Mouse (Mus musculus): ENCODE measurements around the gene Ado.
A peak's percentile ranks its signal among the peaks of the same experiment; 100 is the strongest.

Ado gene

DNA sequence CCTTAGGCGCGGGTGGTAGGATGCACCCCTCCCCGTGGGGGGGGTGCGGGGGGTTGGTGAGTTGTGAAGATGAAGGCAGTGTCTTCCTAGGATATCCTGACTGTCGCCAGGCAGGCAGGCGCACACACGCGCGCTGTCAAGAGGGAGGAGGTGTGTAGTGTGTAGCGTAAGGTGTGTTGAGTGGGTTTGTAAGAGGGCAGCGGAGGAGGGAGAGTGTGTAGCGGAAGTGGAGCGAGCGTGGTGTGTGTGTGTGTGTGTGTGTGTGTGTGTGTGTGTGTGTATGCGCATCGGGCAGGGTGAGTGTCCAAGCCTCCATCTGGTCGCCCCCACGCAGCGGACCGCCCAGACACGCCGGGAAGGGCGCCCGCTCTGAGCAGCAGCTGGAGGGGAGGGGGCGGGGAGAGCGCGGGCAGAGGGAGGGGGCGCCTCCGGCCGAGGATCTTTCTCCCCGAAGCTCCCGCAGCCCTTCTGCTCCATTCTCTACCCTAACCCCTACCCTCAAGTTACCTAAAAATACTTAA lies 12.1 kb downstream of the Ado start:
- DNase-seq (ENCODE audit: low spot score): peak; percentile 35

- peak; percentile 78 for DNase-seq (ENCODE audit: low spot score)
Measured at GRCm38 (mm10) chr10:67535972-67536371, 12.8 kb downstream of the Ado start.

GRCm38 (mm10) chr10:67535256-67535655 lies 13.5 kb downstream of the Ado start, which contains the start of gene Egr2:
Gene Egr2, plus strand, starts transcription at chr10:67535475.
- DNase-seq (ENCODE audit: low spot score): no peak

- DNase-seq (ENCODE audit: low spot score): no peak
Measured at GRCm38 (mm10) chr10:67529769-67530168, 19.0 kb downstream of the Ado start.

GRCm38 (mm10) chr10:67526435-67526834 lies 22.3 kb downstream of the Ado start:
- DNase-seq (ENCODE audit: low spot score): no peak

- DNase-seq (ENCODE audit: low spot score): no peak
Measured at GRCm38 (mm10) chr10:67524694-67525093, 24.1 kb downstream of the Ado start.

DNA sequence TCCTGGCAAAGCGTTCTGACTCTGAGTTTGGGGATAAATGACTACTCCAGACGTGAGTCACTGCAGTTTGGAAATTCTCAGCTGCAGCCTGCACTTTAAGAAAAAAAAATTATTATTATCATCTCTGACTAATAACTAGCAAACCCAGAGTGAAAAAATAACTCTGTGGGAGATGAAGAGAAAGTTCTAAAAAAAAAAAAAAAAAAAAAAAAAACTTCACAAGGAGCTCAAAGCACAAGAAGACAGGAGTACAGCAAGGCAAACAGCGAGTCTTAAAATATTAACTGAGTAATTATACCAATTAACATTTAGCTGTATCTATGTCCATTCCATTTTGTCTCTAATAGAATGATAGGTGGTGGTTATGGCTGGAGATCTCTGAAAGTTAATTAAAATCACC lies 24.6 kb downstream of the Ado start:
- no peak for DNase-seq (ENCODE audit: low spot score)

DNA sequence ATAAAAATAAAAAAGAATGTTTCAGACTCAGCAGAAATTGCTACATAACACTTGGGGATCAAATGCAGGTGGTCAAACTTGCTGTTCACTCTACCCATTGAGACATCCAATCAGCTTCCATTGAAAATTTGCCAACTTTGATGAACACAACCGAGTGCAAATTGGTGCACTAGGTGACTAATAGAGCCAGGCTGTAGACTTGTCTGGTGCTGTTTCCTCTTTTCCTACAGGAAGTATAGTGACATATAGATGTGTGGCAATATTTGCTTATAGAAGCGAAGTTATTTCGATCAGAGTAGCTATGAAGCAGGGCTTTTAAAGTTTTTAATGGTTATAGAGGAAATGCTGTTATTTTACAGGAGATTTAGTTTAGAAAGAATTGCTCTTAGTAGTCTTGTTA lies 30.0 kb downstream of the Ado start:
- no peak for DNase-seq (ENCODE audit: low spot score)

GRCm38 (mm10) chr10:67512871-67513270 lies 35.9 kb downstream of the Ado start:
- DNase-seq (ENCODE audit: low spot score): no peak

DNA sequence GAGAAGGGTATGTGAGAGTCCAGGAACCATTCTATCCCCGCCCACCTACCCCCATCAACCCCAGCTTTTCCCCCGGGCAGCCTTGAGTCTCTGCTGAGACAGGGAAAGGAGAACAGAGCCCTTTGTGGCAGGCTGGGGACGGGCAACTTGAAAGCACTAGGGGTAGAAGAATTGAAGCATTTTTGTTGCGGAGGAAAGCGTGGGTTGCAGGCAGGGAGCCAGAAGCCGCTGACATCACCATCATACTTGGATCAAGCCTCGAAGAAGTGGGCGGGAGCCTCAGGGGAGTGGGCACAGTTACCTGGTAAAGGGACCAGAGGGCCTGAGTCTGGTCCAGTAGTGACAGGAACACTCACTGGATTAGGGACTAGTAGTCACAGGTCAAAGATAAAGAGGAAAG lies 36.5 kb downstream of the Ado start:
- DNase-seq (ENCODE audit: low spot score): no peak

- no peak for DNase-seq (ENCODE audit: low spot score)
Measured at GRCm38 (mm10) chr10:67505248-67505647, 43.5 kb downstream of the Ado start.

- DNase-seq (ENCODE audit: low spot score): no peak
Measured at GRCm38 (mm10) chr10:67504046-67504445, 44.7 kb downstream of the Ado start.

GRCm38 (mm10) chr10:67503320-67503995 lies 45.3 kb downstream of the Ado start:
- DNase-seq (ENCODE audit: low spot score): no peak

GRCm38 (mm10) chr10:67497951-67498350 lies 50.8 kb downstream of the Ado start:
- no peak for DNase-seq (ENCODE audit: low spot score)

DNA sequence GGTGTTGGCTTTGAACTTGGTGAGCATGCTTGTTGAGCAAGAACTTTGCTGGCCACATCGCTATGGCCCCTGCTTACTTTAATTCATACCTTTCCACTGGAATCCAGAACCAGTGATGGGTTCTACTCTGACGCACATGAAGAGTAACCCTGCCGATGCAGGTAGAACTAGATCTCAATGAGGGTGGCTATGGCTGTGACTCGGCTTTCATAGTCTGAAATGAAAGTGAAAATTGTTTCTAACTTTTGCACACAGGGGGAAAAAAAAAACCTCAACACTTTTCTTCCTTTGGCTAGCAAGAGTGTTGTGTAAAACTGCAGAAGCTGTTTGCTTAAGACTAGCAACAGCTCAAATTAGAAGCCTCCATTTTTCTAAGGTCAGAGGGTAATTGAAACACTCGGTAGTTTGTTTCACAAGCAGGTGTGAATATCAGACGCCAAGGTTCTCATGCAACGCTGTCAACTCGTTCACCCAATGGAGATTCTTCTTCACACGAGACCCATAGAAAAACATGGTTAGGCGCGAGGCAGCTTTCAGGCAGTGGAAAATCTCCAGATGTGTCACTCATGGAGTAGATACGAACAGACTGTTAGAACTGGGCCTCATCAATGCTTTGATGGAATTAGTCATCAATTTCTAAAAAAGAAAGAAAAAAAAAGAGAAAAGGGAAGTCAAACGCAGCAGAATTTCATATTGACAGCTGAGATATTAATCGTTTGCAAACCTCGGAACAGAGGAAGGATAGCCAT lies 51.4 kb downstream of the Ado start:
- no peak for DNase-seq (ENCODE audit: low spot score)

All from urinary bladder, postnatal 14 days (tissue).